Mouse (Mus musculus) spleen, adult 2 months (tissue): ENCODE data around the gene Gm29735.
"Not testable (repeated sequence)": the region's sequence is repeated elsewhere in the genome, so short reads cannot be mapped to it uniquely, and the experiment has no call there.

Experiments used
- CTCF ChIP-seq: fragments of 200-500 bp; IDR thresholded peaks from 2 replicates; pipeline ENCODE4 v1.5.1; 2011; ENCODE audit warnings: mild to moderate bottlenecking, inconsistent platforms; ENCODE audit not compliant: insufficient read depth, insufficient read length, insufficient replicate concordance; ENCODE audit errors: extremely low read depth
- POLR2A ChIP-seq: fragments of 200-500 bp; IDR thresholded peaks from 2 replicates; pipeline ENCODE4 v1.6.1; 2011; ENCODE audit warnings: low read depth, low read length, inconsistent platforms

DNA sequence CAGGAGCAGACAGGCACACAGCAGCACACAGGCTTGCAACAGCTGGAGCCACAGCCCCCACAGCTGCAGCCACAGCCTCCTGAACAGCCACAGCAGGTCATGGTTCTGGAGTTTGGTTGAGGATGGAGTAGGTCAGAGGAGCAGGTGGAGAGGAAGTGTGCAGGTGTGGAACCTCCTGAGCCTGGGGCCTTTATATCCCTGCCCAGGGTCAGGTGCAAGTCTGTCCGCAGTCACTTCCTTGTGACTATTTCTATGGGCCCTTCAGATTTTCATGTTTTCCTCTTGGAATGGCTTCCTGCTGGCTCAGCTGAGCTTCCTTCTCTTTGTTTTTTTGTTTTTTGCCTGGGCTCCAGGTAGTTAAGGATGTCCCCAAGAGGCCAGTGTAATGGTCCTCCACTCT lies 36.3 kb downstream of the Gm29735 start, which contains the start of gene Gm45618:
- TF ChIP-seq POLR2A, CTCF: not testable (repeated sequence)
